Mouse (Mus musculus) heart, embryonic 14.5 days (tissue): Measurements from ENCODE around the gene Kansl1. TPM values are rescaled to one million over a fixed set of nuclear protein-coding genes. Genes with fewer than 3 reads are reported as not detected.

Source experiments
- microRNA-seq: library from miRNA; unstranded; fragments of <30 nt; microRNA quantifications from one replicate; pipeline ENCODE4, GENCODE M21; 2016
- polyA plus RNA-seq: library from polyadenylated mRNA; unstranded; fragments of >200 nt; fragmentation: Nextera tagmentation; extraction: Ambion mirVana; gene quantifications from 2 replicates; pipeline ENCODE4 v1.2.1, GENCODE M21; 2014

Gene Kansl1
- polyA plus RNA-seq, 1 experiment from 2014 or later, result 16.5 TPM

Small RNA genes within 50 kb of the gene (microRNA-seq; reads per million reads assigned to microRNA genes)
- not detected for gene Gm47315

Other genes starting within 250 kb of the Kansl1 start
- 0.42 and 0.85 TPM in 2 replicates for gene Mapt, start 237.5 kb downstream of the Kansl1 start, polyA plus RNA-seq
- gene Cdc27, start 81.8 kb upstream of the Kansl1 start, polyA plus RNA-seq, result 35.6 and 39.7 TPM in 2 replicates
- gene Myl4, start 81.8 kb upstream of the Kansl1 start, polyA plus RNA-seq, result 2,493 and 2,941 TPM in 2 replicates
- gene Itgb3, start 139.1 kb upstream of the Kansl1 start, polyA plus RNA-seq, result 1.7 and 1.8 TPM in 2 replicates
- gene Gm11639, start 216.8 kb upstream of the Kansl1 start, polyA plus RNA-seq, result 0.01 TPM in 1 of 2 replicates, not detected in the other